Mouse (Mus musculus): ENCODE measurements around the gene Eif4a1. TPM values are rescaled to one million over a fixed set of nuclear protein-coding genes. Genes with fewer than 3 reads are reported as not detected.

Gene Eif4a1
- polyA plus RNA-seq, 1 experiment from 2014 or later, result 1,177 TPM

- Histone ChIP-seq H3K9ac (ENCODE audit: low read length) (no peak overlapping the region), H3K4me3 (ENCODE audit: low read depth, low read length) (no peak overlapping the region), H3K27ac (ENCODE audit: low read depth, low read length) (no peak overlapping the region), H3K9me3 (replicated peaks; ENCODE audit: control insufficient read depth, low read length) (no peaks in the 10 kb centered on the region), H3K4me1 (ENCODE audit: control insufficient read depth, insufficient read depth, low read length) (peaks cover 10% of the 10 kb centered on the region; the same call in 1 of the 2 replicates), H3K36me3 (ENCODE audit: control insufficient read depth, insufficient read depth, low read length) (no peaks in the 10 kb centered on the region), H3K27me3 (replicated peaks; ENCODE audit: control insufficient read depth, insufficient read depth, low read length) (no peaks in the 10 kb centered on the region), H3K4me2 (ENCODE audit: low read length) (no peak overlapping the region)
- 52% methylated on average over 11 of the region's 11 CpGs for WGBS
- no peak for DNase-seq (ENCODE audit: low spot score)
- ATAC-seq, result no peak
Observed at GRCm38 (mm10) chr11:69693421-69693965, 21.3 kb upstream of the Eif4a1 start.

GRCm38 (mm10) chr11:69692863-69693262 is 20.6 kb upstream of the Eif4a1 start:
- no peak overlapping the region for H3K4me2 ChIP-seq (ENCODE audit: low read length)
- H3K9ac ChIP-seq (ENCODE audit: low read length), result no peak overlapping the region
- H3K9me3 ChIP-seq (replicated peaks; ENCODE audit: control insufficient read depth, low read length), result no peaks in the 10 kb centered on the region
- ATAC-seq, result no peak
- no peaks in the 10 kb centered on the region for H3K36me3 ChIP-seq (ENCODE audit: control insufficient read depth, insufficient read depth, low read length)
- H3K4me1 ChIP-seq (ENCODE audit: control insufficient read depth, insufficient read depth, low read length), result peaks cover 10% of the 10 kb centered on the region; the same call in 1 of the 2 replicates
- DNase-seq (ENCODE audit: low spot score), result no peak
- 88% methylated on average over 6 of the region's 6 CpGs for WGBS
- no peaks in the 10 kb centered on the region for H3K27me3 ChIP-seq (replicated peaks; ENCODE audit: control insufficient read depth, insufficient read depth, low read length)
- no peak overlapping the region for H3K4me3 ChIP-seq (ENCODE audit: low read depth, low read length)
- H3K27ac ChIP-seq (ENCODE audit: low read depth, low read length), result no peak overlapping the region

- Histone ChIP-seq H3K9me3 (replicated peaks; ENCODE audit: control insufficient read depth, low read length) (no peaks in the 10 kb centered on the region), H3K4me2 (ENCODE audit: low read length) (no peak overlapping the region), H3K36me3 (ENCODE audit: control insufficient read depth, insufficient read depth, low read length) (no peaks in the 10 kb centered on the region), H3K4me3 (ENCODE audit: low read depth, low read length) (no peak overlapping the region), H3K27me3 (replicated peaks; ENCODE audit: control insufficient read depth, insufficient read depth, low read length) (no peaks in the 10 kb centered on the region), H3K4me1 (ENCODE audit: control insufficient read depth, insufficient read depth, low read length) (peaks cover 10% of the 10 kb centered on the region; the same call in 1 of the 2 replicates), H3K9ac (ENCODE audit: low read length) (no peak overlapping the region), H3K27ac (ENCODE audit: low read depth, low read length) (no peak overlapping the region)
- WGBS, result 83% methylated on average over 9 of the region's 9 CpGs
- DNase-seq (ENCODE audit: low spot score) (no peak), ATAC-seq (no peak)
Observed at GRCm38 (mm10) chr11:69692196-69692811, 20.1 kb upstream of the Eif4a1 start.

- peaks cover 10% of the 10 kb centered on the region; the same call in 1 of the 2 replicates for H3K4me1 ChIP-seq (ENCODE audit: control insufficient read depth, insufficient read depth, low read length)
- H3K27ac ChIP-seq (ENCODE audit: low read depth, low read length), result no peak overlapping the region
- ATAC-seq, result no peak
- no peak for DNase-seq (ENCODE audit: low spot score)
- no peaks in the 10 kb centered on the region for H3K9me3 ChIP-seq (replicated peaks; ENCODE audit: control insufficient read depth, low read length)
- no peaks in the 10 kb centered on the region for H3K36me3 ChIP-seq (ENCODE audit: control insufficient read depth, insufficient read depth, low read length)
- H3K4me2 ChIP-seq (ENCODE audit: low read length), result no peak overlapping the region
- H3K4me3 ChIP-seq (ENCODE audit: low read depth, low read length), result no peak overlapping the region
- 95% methylated on average over 1 of the region's 1 CpGs for WGBS
- no peak overlapping the region for H3K9ac ChIP-seq (ENCODE audit: low read length)
- H3K27me3 ChIP-seq (replicated peaks; ENCODE audit: control insufficient read depth, insufficient read depth, low read length), result no peaks in the 10 kb centered on the region
Observed at GRCm38 (mm10) chr11:69689891-69690290, 17.7 kb upstream of the Eif4a1 start.

- ATAC-seq (no peak), DNase-seq (ENCODE audit: low spot score) (no peak)
- Histone ChIP-seq H3K4me1 (ENCODE audit: control insufficient read depth, insufficient read depth, low read length) (peaks cover 14% of the 10 kb centered on the region; the same call in 1 of the 2 replicates), H3K27ac (ENCODE audit: low read depth, low read length) (no peak overlapping the region), H3K4me2 (ENCODE audit: low read length) (no peak overlapping the region), H3K9me3 (replicated peaks; ENCODE audit: control insufficient read depth, low read length) (no peaks in the 10 kb centered on the region), H3K4me3 (ENCODE audit: low read depth, low read length) (no peak overlapping the region), H3K27me3 (replicated peaks; ENCODE audit: control insufficient read depth, insufficient read depth, low read length) (no peaks in the 10 kb centered on the region), H3K9ac (ENCODE audit: low read length) (no peak overlapping the region; the same call in 1 of the 2 replicates), H3K36me3 (ENCODE audit: control insufficient read depth, insufficient read depth, low read length) (no peaks in the 10 kb centered on the region)
- 64% methylated on average over 5 of the region's 5 CpGs for WGBS
Observed at GRCm38 (mm10) chr11:69687061-69687460, 14.8 kb upstream of the Eif4a1 start.

- H3K4me3 ChIP-seq (ENCODE audit: low read depth, low read length), result no peak overlapping the region
- H3K4me1 ChIP-seq (ENCODE audit: control insufficient read depth, insufficient read depth, low read length), result peaks cover 14% of the 10 kb centered on the region; the same call in 1 of the 2 replicates
- no peak overlapping the region for H3K4me2 ChIP-seq (ENCODE audit: low read length)
- H3K9me3 ChIP-seq (replicated peaks; ENCODE audit: control insufficient read depth, low read length), result no peaks in the 10 kb centered on the region
- H3K27ac ChIP-seq (ENCODE audit: low read depth, low read length), result no peak overlapping the region
- no peak for ATAC-seq
- no peaks in the 10 kb centered on the region for H3K36me3 ChIP-seq (ENCODE audit: control insufficient read depth, insufficient read depth, low read length)
- no peak for DNase-seq (ENCODE audit: low spot score)
- no peak overlapping the region for H3K9ac ChIP-seq (ENCODE audit: low read length)
- no peaks in the 10 kb centered on the region for H3K27me3 ChIP-seq (replicated peaks; ENCODE audit: control insufficient read depth, insufficient read depth, low read length)
- WGBS, result 16% methylated on average over 4 of the region's 4 CpGs
Observed at GRCm38 (mm10) chr11:69686377-69686776, 14.2 kb upstream of the Eif4a1 start.

GRCm38 (mm10) chr11:69685526-69686148 is 13.4 kb upstream of the Eif4a1 start, which contains the start of gene Tnfsf13:
Gene Tnfsf13 (minus strand): TSS chr11:69685784.
- H3K27ac ChIP-seq (ENCODE audit: low read depth, low read length), result peak within 1 kb of the TSS; percentile 52
- H3K4me2 ChIP-seq (ENCODE audit: low read length), result no peak within 1 kb of the TSS
- DNase-seq (ENCODE audit: low spot score), result peak; percentile 45
- peak within 1 kb of the TSS; percentile 29; the same call in 1 of the 2 replicates for H3K9ac ChIP-seq (ENCODE audit: low read length)
- no peak for ATAC-seq
- H3K36me3 ChIP-seq (ENCODE audit: control insufficient read depth, insufficient read depth, low read length), result no peaks in the 10 kb centered on the region
- no peaks in the 10 kb centered on the region for H3K9me3 ChIP-seq (replicated peaks; ENCODE audit: control insufficient read depth, low read length)
- 51% methylated on average over 10 of the region's 10 CpGs for WGBS
- no peaks in the 10 kb centered on the region for H3K27me3 ChIP-seq (replicated peaks; ENCODE audit: control insufficient read depth, insufficient read depth, low read length)
- H3K4me3 ChIP-seq (ENCODE audit: low read depth, low read length), result no peak within 1 kb of the TSS
- H3K4me1 ChIP-seq (ENCODE audit: control insufficient read depth, insufficient read depth, low read length), result peaks cover 19% of the 10 kb centered on the region

GRCm38 (mm10) chr11:69684936-69685335 is 12.7 kb upstream of the Eif4a1 start:
- DNase-seq (ENCODE audit: low spot score), result no peak
- ATAC-seq, result no peak
- Histone ChIP-seq H3K9me3 (replicated peaks; ENCODE audit: control insufficient read depth, low read length) (no peaks in the 10 kb centered on the region), H3K4me1 (ENCODE audit: control insufficient read depth, insufficient read depth, low read length) (peaks cover 23% of the 10 kb centered on the region), H3K27ac (ENCODE audit: low read depth, low read length) (no peak overlapping the region), H3K36me3 (ENCODE audit: control insufficient read depth, insufficient read depth, low read length) (peaks cover 3% of the 10 kb centered on the region), H3K4me3 (ENCODE audit: low read depth, low read length) (no peak overlapping the region), H3K27me3 (replicated peaks; ENCODE audit: control insufficient read depth, insufficient read depth, low read length) (no peaks in the 10 kb centered on the region), H3K4me2 (ENCODE audit: low read length) (no peak overlapping the region), H3K9ac (ENCODE audit: low read length) (no peak overlapping the region)
- 79% methylated on average over 6 of the region's 6 CpGs for WGBS

Data from forebrain, embryonic 14.5 days (tissue).